In genomic region chr2:156724871-156725270, GRCm38 (mm10) we compare ENCODE assay signal across 14 mouse cellular contexts. TPM values are rescaled to one million over a fixed set of nuclear protein-coding genes. Genes with fewer than 3 reads are reported as not detected.
DNase-seq lines count a peak whose midpoint lies in the region; ATAC-seq and TF ChIP-seq lines count a peak whose summit lies in the region.
"Had no signal": no experiment of that assay in that cellular context is flagged by ENCODE, and none has a peak within 500 bp of the region (broad histone marks: within the 10 kb centered on the region; RNA-seq: fewer than 3 reads in every experiment).

No protein-coding gene starts in this region.

- intact Hi-C loops in left cerebral cortex, adult 2 months (cut with DNase I): loop anchor here (5.0 kb wide), 1 partner anchor 137 kb away; the partner anchor contains the start of gene Rab5if
- intact Hi-C loops in left cerebral cortex, postnatal 25 days (cut with DNase I): no loop called here

- ATAC-seq in embryonic facial prominence, embryonic 13.5 days (ENCODE audit: insufficient number of reproducible peaks, insufficient read depth, low FRiP score, low TSS enrichment, low read depth): no peak
- no peak for ATAC-seq in forebrain, embryonic 15.5 days (replicated peaks)
- ATAC-seq in midbrain, embryonic 16.5 days: no peak
- ATAC-seq: CD4-positive, CD25-positive, alpha-beta regulatory T cell, adult 4 months had no signal

- no peaks in the 10 kb centered on the region for H3K9me3 ChIP-seq in embryonic facial prominence, embryonic 13.5 days
- H3K9me3 ChIP-seq in embryonic facial prominence, embryonic 10.5 days: no peaks in the 10 kb centered on the region
- no peaks in the 10 kb centered on the region for H3K9me3 ChIP-seq in forebrain, embryonic 15.5 days
- no peaks in the 10 kb centered on the region for H3K9me3 ChIP-seq in midbrain, embryonic 16.5 days (replicated peaks; ENCODE audit: control insufficient read depth, low read length, poor library complexity, severe bottlenecking)
- H3K9me3 ChIP-seq: limb, embryonic 13.5 days had no signal

- no peak for TF ChIP-seq CTCF in left cerebral cortex, adult 2 months (IDR thresholded peaks at IDR 0.05)

- no peak for DNase-seq in embryonic facial prominence, embryonic 10.5 days (ENCODE audit: low spot score)
- no peak for DNase-seq in left cerebral cortex, adult 2 months (ENCODE audit: extremely low spot score in 1 of 2, low spot score in 2 of 2)
- no peak for DNase-seq in left cerebral cortex, postnatal 25 days (ENCODE audit: low spot score in 2 of 2)
- DNase-seq in Muller cell, postnatal 12 days (ENCODE audit: inconsistent ontology term): no peak
- DNase-seq in adipocyte (ENCODE audit: low spot score): no peak
- DNase-seq: kidney, adult 11 months; lung, postnatal 10 days; right cerebral cortex, postnatal 4 days had no signal

- H3K4me3 ChIP-seq in embryonic facial prominence, embryonic 13.5 days: no peak overlapping the region
- H3K4me3 ChIP-seq in embryonic facial prominence, embryonic 10.5 days: no peak overlapping the region
- H3K4me3 ChIP-seq in left cerebral cortex, adult 2 months: no peak overlapping the region
- 0 out of 2 replicates have a peak overlapping the region, but pooled peaks have one; percentile 3 for H3K4me3 ChIP-seq in forebrain, embryonic 15.5 days
- H3K4me3 ChIP-seq in midbrain, embryonic 16.5 days (ENCODE audit: low read depth, low read length): no peak overlapping the region
- H3K4me3 ChIP-seq: limb, embryonic 13.5 days had no signal

- H3K27me3 ChIP-seq in embryonic facial prominence, embryonic 13.5 days: no peaks in the 10 kb centered on the region
- H3K27me3 ChIP-seq in embryonic facial prominence, embryonic 10.5 days (replicated peaks; ENCODE audit: low read depth, poor library complexity, severe bottlenecking): no peaks in the 10 kb centered on the region
- no peaks in the 10 kb centered on the region for H3K27me3 ChIP-seq in forebrain, embryonic 15.5 days
- H3K27me3 ChIP-seq in midbrain, embryonic 16.5 days (ENCODE audit: control insufficient read depth, insufficient read depth, low read depth, low read length): no peaks in the 10 kb centered on the region
- H3K27me3 ChIP-seq: limb, embryonic 13.5 days had no signal

- H3K27ac ChIP-seq in embryonic facial prominence, embryonic 13.5 days: peak overlapping the region; percentile 81; the same call in 1 of the 2 replicates
- H3K27ac ChIP-seq in embryonic facial prominence, embryonic 10.5 days (replicated peaks): no peak overlapping the region
- H3K27ac ChIP-seq in left cerebral cortex, adult 2 months: peak overlapping the region; percentile 32; the same call in 1 of the 2 replicates
- no peak overlapping the region; the same call in 1 of the 2 replicates for H3K27ac ChIP-seq in forebrain, embryonic 15.5 days (replicated peaks)
- no peak overlapping the region for H3K27ac ChIP-seq in midbrain, embryonic 16.5 days (ENCODE audit: low read length)
- H3K27ac ChIP-seq: limb, embryonic 13.5 days had no signal

- 61% methylated on average over 4 of the region's 4 CpGs for WGBS in embryonic facial prominence, embryonic 13.5 days
- WGBS in embryonic facial prominence, embryonic 10.5 days: 70% methylated on average over 4 of the region's 4 CpGs
- WGBS in forebrain, embryonic 15.5 days: 78% methylated on average over 4 of the region's 4 CpGs
- WGBS in midbrain, embryonic 16.5 days: 80% methylated on average over 4 of the region's 4 CpGs

- peak overlapping the region; percentile 2; the same call in 1 of the 2 replicates for H3K4me2 ChIP-seq in embryonic facial prominence, embryonic 13.5 days
- peak overlapping the region; percentile 78 for H3K4me2 ChIP-seq in forebrain, embryonic 15.5 days (replicated peaks)
- no peak overlapping the region; the same call in 1 of the 2 replicates for H3K4me2 ChIP-seq in midbrain, embryonic 16.5 days (ENCODE audit: low read length)

- no peaks in the 10 kb centered on the region; the same call in 1 of the 2 replicates for H3K36me3 ChIP-seq in embryonic facial prominence, embryonic 13.5 days
- peaks cover 20% of the 10 kb centered on the region for H3K36me3 ChIP-seq in embryonic facial prominence, embryonic 10.5 days (replicated peaks)
- H3K36me3 ChIP-seq in forebrain, embryonic 15.5 days: peaks cover 3% of the 10 kb centered on the region; the same call in 1 of the 2 replicates
- no peaks in the 10 kb centered on the region for H3K36me3 ChIP-seq in midbrain, embryonic 16.5 days (ENCODE audit: control insufficient read depth, insufficient read depth, low read length)

- peaks cover 62% of the 10 kb centered on the region for H3K4me1 ChIP-seq in embryonic facial prominence, embryonic 13.5 days
- peaks cover 70% of the 10 kb centered on the region for H3K4me1 ChIP-seq in embryonic facial prominence, embryonic 10.5 days
- peaks cover 76% of the 10 kb centered on the region for H3K4me1 ChIP-seq in forebrain, embryonic 15.5 days
- peaks cover 55% of the 10 kb centered on the region for H3K4me1 ChIP-seq in midbrain, embryonic 16.5 days (ENCODE audit: control insufficient read depth, insufficient read depth, low read length)

- no peak overlapping the region for H3K9ac ChIP-seq in embryonic facial prominence, embryonic 13.5 days
- no peak overlapping the region for H3K9ac ChIP-seq in forebrain, embryonic 15.5 days (replicated peaks)
- H3K9ac ChIP-seq in midbrain, embryonic 16.5 days (ENCODE audit: low read depth, low read length): 0 out of 2 replicates have a peak overlapping the region, but pooled peaks have one; percentile 18
- H3K9ac ChIP-seq: limb, embryonic 13.5 days had no signal

RNA-seq across cellular contexts. Expression of gene Myl9, which starts 50.3 kb away (rescaled TPM):
- polyA plus RNA-seq in embryonic facial prominence, embryonic 13.5 days (2015; fragmentation: Nextera tagmentation; extraction: Ambion mirVana): 197 TPM in 2 replicates
- polyA plus RNA-seq in embryonic facial prominence, embryonic 10.5 days (2016; fragmentation: Nextera tagmentation; extraction: Ambion mirVana): 82.9 and 91.7 TPM in 2 replicates
- 10 to 100 TPM; 16.1 to 17.3 TPM for total RNA-seq in left cerebral cortex, adult 2 months (2021)
- 10 to 100 TPM; 14.7 to 16.1 TPM for total RNA-seq in left cerebral cortex, postnatal 25 days (2021)
- polyA plus RNA-seq in forebrain, embryonic 15.5 days (2015; fragmentation: Nextera tagmentation; extraction: Ambion mirVana): 32.2 and 34.2 TPM in 2 replicates
- 33.7 and 38.8 TPM in 2 replicates for polyA plus RNA-seq in midbrain, embryonic 16.5 days (2015; fragmentation: Nextera tagmentation; extraction: Ambion mirVana)
- total RNA-seq: granulocyte monocyte progenitor cell, adult 5-6 weeks had no signal
- polyA plus RNA-seq: CD4-positive, CD25-positive, alpha-beta regulatory T cell, adult 4 months had no signal

Comparison
In these comparisons a context has a peak if more than half of its experiments do, and no peak if none do; other contexts are left out.
1. H3K27ac ChIP-seq: peak in embryonic facial prominence, embryonic 13.5 days (single experiment) and left cerebral cortex, adult 2 months (single experiment); none in embryonic facial prominence, embryonic 10.5 days (single experiment), forebrain, embryonic 15.5 days (single experiment) and midbrain, embryonic 16.5 days (single experiment).